Mouse (Mus musculus) right cerebral cortex, adult 18-20 months (tissue): Measurements from ENCODE around the gene 1700056E22Rik.

Experiments
- DNase-seq: peaks from one replicate; pipeline ENCODE4 v3.0.0; 2022; ENCODE audit warnings: mixed read lengths

1700056E22Rik gene

GRCm38 (mm10) chr1:184019042-184019721 is 14.9 kb downstream of the 1700056E22Rik start:
- DNase-seq = no peak

GRCm38 (mm10) chr1:184017606-184018005 is 16.5 kb downstream of the 1700056E22Rik start:
- DNase-seq = no peak

- DNase-seq = no peak
These were observed 17.9 kb downstream of the 1700056E22Rik start for GRCm38 (mm10) chr1:184015995-184016730.

GRCm38 (mm10) chr1:184014091-184014490 is 20.0 kb downstream of the 1700056E22Rik start:
- no peak for DNase-seq

GRCm38 (mm10) chr1:184013106-184013505 is 21.0 kb downstream of the 1700056E22Rik start, which contains the start of gene Dusp10:
Gene Dusp10, plus strand, starts transcription at chr1:184013302.
- no peak for DNase-seq

- no peak for DNase-seq
These were observed 22.8 kb downstream of the 1700056E22Rik start for GRCm38 (mm10) chr1:184011311-184011710.

- DNase-seq = no peak
These were observed 28.0 kb downstream of the 1700056E22Rik start for GRCm38 (mm10) chr1:184006086-184006485.

- no peak for DNase-seq
These were observed 28.6 kb downstream of the 1700056E22Rik start for GRCm38 (mm10) chr1:184005315-184006058.

GRCm38 (mm10) chr1:184004311-184004710 is 29.8 kb downstream of the 1700056E22Rik start:
- DNase-seq = no peak

GRCm38 (mm10) chr1:184002470-184002869 is 31.6 kb downstream of the 1700056E22Rik start:
- DNase-seq = peak; percentile 17

GRCm38 (mm10) chr1:183997207-183997606 is 36.9 kb downstream of the 1700056E22Rik start:
- DNase-seq = no peak

- DNase-seq = no peak
These were observed 42.2 kb downstream of the 1700056E22Rik start for GRCm38 (mm10) chr1:183991921-183992320.

- no peak for DNase-seq
These were observed 46.3 kb downstream of the 1700056E22Rik start for GRCm38 (mm10) chr1:183987711-183988245.
